Mouse (Mus musculus) myocyte (in vitro differentiated cells): ENCODE data around the gene Prdm2.

Source experiments
- CEBPB ChIP-seq: IDR thresholded peaks from 2 replicates; pipeline ENCODE4 v1.6.1; 2011; ENCODE audit warnings: mild to moderate bottlenecking, moderate library complexity; ENCODE audit not compliant: poor library complexity, insufficient read depth, severe bottlenecking
- E2F4 ChIP-seq: IDR thresholded peaks from one replicate; pipeline ENCODE4 v1.6.1; 2011; ENCODE audit warnings: mild to moderate bottlenecking, control low read depth, moderate library complexity; ENCODE audit not compliant: insufficient read depth
- MAX ChIP-seq: IDR thresholded peaks from one replicate; pipeline ENCODE4 v1.6.1; 2011; ENCODE audit warnings: low read depth, mild to moderate bottlenecking, control low read depth
- MYOD1 ChIP-seq, 3 experiments: IDR thresholded peaks; one replicate each; pipeline ENCODE4 v1.6.1; 2011; ENCODE audit warnings: control low read depth in 2 of 3, low read depth in 2 of 3, mild to moderate bottlenecking in 2 of 3, moderate library complexity in 1 of 3; ENCODE audit not compliant: insufficient read length in 2 of 3, control insufficient read depth in 1 of 3
- MYOG ChIP-seq, 3 experiments: IDR thresholded peaks; one replicate each; pipeline ENCODE4 v1.6.1; 2011; ENCODE audit warnings: control low read depth in 2 of 3, low read depth in 2 of 3, mild to moderate bottlenecking in 2 of 3; ENCODE audit not compliant: insufficient read length in 2 of 3, control insufficient read depth in 1 of 3, insufficient read depth in 1 of 3
- POLR2A ChIP-seq: IDR thresholded peaks from one replicate; pipeline ENCODE4 v1.6.1; 2011; ENCODE audit warnings: low read depth, mild to moderate bottlenecking, control low read depth, moderate library complexity; ENCODE audit not compliant: insufficient read length
- POLR2AphosphoS2 ChIP-seq: IDR thresholded peaks from one replicate; pipeline ENCODE4 v1.6.1; 2011; ENCODE audit warnings: low read depth, control low read depth; ENCODE audit not compliant: insufficient read length
- REST ChIP-seq: IDR thresholded peaks from one replicate; pipeline ENCODE4 v1.6.1; 2011; ENCODE audit warnings: mild to moderate bottlenecking, control low read depth, moderate library complexity; ENCODE audit not compliant: insufficient read depth, insufficient read length
- SRF ChIP-seq: IDR thresholded peaks from one replicate; pipeline ENCODE4 v1.6.1; 2011; ENCODE audit warnings: low read depth; ENCODE audit not compliant: control insufficient read depth, insufficient read length
- TCF12 ChIP-seq: IDR thresholded peaks from one replicate; pipeline ENCODE4 v1.6.1; 2011; ENCODE audit warnings: mild to moderate bottlenecking, control low read depth; ENCODE audit not compliant: poor library complexity, insufficient read depth, severe bottlenecking
- TCF3 ChIP-seq: IDR thresholded peaks from one replicate; pipeline ENCODE4 v1.6.1; 2011; ENCODE audit warnings: low read depth, control low read depth; ENCODE audit not compliant: insufficient read length
- USF1 ChIP-seq: IDR thresholded peaks from one replicate; pipeline ENCODE4 v1.6.1; 2011; ENCODE audit warnings: low read depth, mild to moderate bottlenecking, control low read depth, moderate library complexity

DNA sequence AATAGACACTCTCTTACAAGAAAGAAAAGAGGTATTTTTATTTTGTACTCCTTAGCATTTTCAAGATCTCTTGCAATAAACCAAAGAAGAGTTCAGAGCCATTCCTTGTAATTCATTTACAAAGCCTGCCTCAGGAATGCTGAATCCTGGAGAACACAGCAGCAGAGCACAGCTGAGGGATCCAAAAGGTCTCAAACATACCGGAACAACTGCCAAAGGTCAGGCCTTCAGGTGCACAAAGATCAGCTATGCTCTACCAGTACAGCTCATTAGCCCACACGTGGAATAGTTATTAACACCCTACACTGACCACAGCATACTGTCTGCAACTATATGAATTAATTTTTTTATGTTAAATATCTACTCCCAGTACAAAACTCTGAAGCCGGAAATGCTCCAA is 44.7 kb downstream of the Prdm2 start:
- no peak for TF ChIP-seq POLR2AphosphoS2
- TF ChIP-seq MYOG (IDR thresholded peaks at IDR 0.05; ENCODE audit: control insufficient read depth in 1 of 3, insufficient read depth in 1 of 3, insufficient read length in 2 of 3, low read depth in 2 of 3), result no peak
- no peak for TF ChIP-seq MYOD1 (IDR thresholded peaks at IDR 0.05; ENCODE audit: control insufficient read depth in 1 of 3, insufficient read length in 2 of 3, low read depth in 2 of 3)
- no peak for TF ChIP-seq POLR2A
- TF ChIP-seq TCF12, result no peak
- TF ChIP-seq E2F4, result no peak
- no peak for TF ChIP-seq SRF
- TF ChIP-seq TCF3, result no peak
- TF ChIP-seq REST, result no peak
- TF ChIP-seq USF1, result no peak
- TF ChIP-seq MAX, result no peak
- no peak for TF ChIP-seq CEBPB
